Mouse (Mus musculus) forebrain, embryonic 16.5 days (tissue): ENCODE measurements around the gene Hist1h3g. TPM values are rescaled to one million over a fixed set of nuclear protein-coding genes. Genes with fewer than 3 reads are reported as not detected.
"Not testable (repeated sequence)": the region's sequence is repeated elsewhere in the genome, so short reads cannot be mapped to it uniquely, and the experiment has no call there.

ENCODE experiments used
- ATAC-seq: fragments of 200-750 bp; cut with Nextera tagmentation; 2 replicates; pipeline ENCODE4 v1.8.0; 2017; ENCODE audit warnings: mild to moderate bottlenecking, moderate library complexity
- H3K27ac ChIP-seq: fragments of 300-500 bp; sonication (generic); 2 replicates; pipeline ENCODE4 v1.5.1; 2014; ENCODE audit warnings: low read length, control low read depth
- H3K27me3 ChIP-seq: fragments of 300-500 bp; sonication (generic); replicated peaks from 2 replicates; pipeline ENCODE4 v1.6.1; 2014; ENCODE audit warnings: low read length; ENCODE audit not compliant: control insufficient read depth, insufficient read depth
- H3K36me3 ChIP-seq: fragments of 300-500 bp; sonication (generic); 2 replicates; pipeline ENCODE4 v1.6.1; 2014; ENCODE audit not compliant: control insufficient read depth, insufficient read depth
- H3K4me1 ChIP-seq: fragments of 300-500 bp; sonication (generic); replicated peaks from 2 replicates; pipeline ENCODE4 v1.6.1; 2014; ENCODE audit warnings: low read length; ENCODE audit not compliant: control insufficient read depth, insufficient read depth
- H3K4me2 ChIP-seq: fragments of 300-500 bp; sonication (generic); 2 replicates; pipeline ENCODE4 v1.6.1; 2014; ENCODE audit warnings: mild to moderate bottlenecking, low read length, control low read depth
- H3K4me3 ChIP-seq: fragments of 300-500 bp; sonication (generic); replicated peaks from 2 replicates; pipeline ENCODE4 v1.5.1; 2014; ENCODE audit warnings: mild to moderate bottlenecking, low read length, control low read depth
- H3K9ac ChIP-seq: fragments of 300-500 bp; sonication (generic); replicated peaks from 2 replicates; pipeline ENCODE4 v1.6.1; 2014; ENCODE audit warnings: low read depth, low read length, control low read depth
- H3K9me3 ChIP-seq: fragments of 300-500 bp; sonication (generic); 2 replicates; pipeline ENCODE4 v1.6.1; 2016; ENCODE audit warnings: low read length; ENCODE audit not compliant: control insufficient read depth
- WGBS: fragments of 180-500 bp; shearing (Covaris S2); extraction: QIAGEN DNeasy Blood & Tissue Kit; methylation state at CpG from one replicate; pipeline ENCODE4 v1.1.7; 2014; 5-methylcytosine and 5-hydroxymethylcytosine counted together
- polyA plus RNA-seq: library from polyadenylated mRNA; unstranded; fragments of >200 nt; fragmentation: Nextera tagmentation; extraction: Ambion mirVana; gene quantifications from 2 replicates; pipeline ENCODE4 v1.2.1, GENCODE M21; 2015

Gene Hist1h3g
- 1.5 and 3.2 TPM in 2 replicates for polyA plus RNA-seq

- peak within 1 kb of the TSS; percentile 75 for H3K27ac ChIP-seq
- under 1% methylated on average over 48 of the region's 62 CpGs for WGBS
- not testable (repeated sequence) for H3K27me3 ChIP-seq, H3K36me3 ChIP-seq, H3K9me3 ChIP-seq
- H3K4me1 ChIP-seq, result peaks cover 36% of the 10 kb centered on the region
- peak within 1 kb of the TSS; percentile 78 for H3K4me2 ChIP-seq
- ATAC-seq, result peak; percentile 91
- peak within 1 kb of the TSS; percentile 39 for H3K9ac ChIP-seq
- H3K4me3 ChIP-seq, result peak within 1 kb of the TSS; percentile 55
Measured at GRCm38 (mm10) chr13:23535137-23536075, at the start of gene Hist1h3g. TSS of gene Hist1h3g (plus strand) at chr13:23535422.

GRCm38 (mm10) chr13:23488400-23489322, 46.6 kb upstream of the Hist1h3g start, which contains the start of gene Btn2a2:
TSS of gene Btn2a2 (minus strand) at chr13:23488857.
- no peak within 1 kb of the TSS for H3K27ac ChIP-seq
- ATAC-seq, result peak; percentile 100
- H3K4me1 ChIP-seq, result peaks cover 9% of the 10 kb centered on the region; the same call in 1 of the 2 replicates
- 4% methylated on average over 13 of the region's 14 CpGs for WGBS
- peak within 1 kb of the TSS; percentile 24 for H3K9ac ChIP-seq
- peak within 1 kb of the TSS; percentile 62 for H3K4me2 ChIP-seq
- no peaks in the 10 kb centered on the region for H3K27me3 ChIP-seq
- no peaks in the 10 kb centered on the region for H3K9me3 ChIP-seq
- no peaks in the 10 kb centered on the region for H3K36me3 ChIP-seq
- peak within 1 kb of the TSS; percentile 40 for H3K4me3 ChIP-seq

- H3K27ac ChIP-seq, result no peak overlapping the region
- H3K4me3 ChIP-seq, result no peak overlapping the region
- 33% methylated on average over 1 of the region's 1 CpGs for WGBS
- no peaks in the 10 kb centered on the region for H3K36me3 ChIP-seq
- H3K9me3 ChIP-seq, result no peaks in the 10 kb centered on the region
- H3K9ac ChIP-seq, result no peak overlapping the region
- peaks cover 9% of the 10 kb centered on the region; the same call in 1 of the 2 replicates for H3K4me1 ChIP-seq
- no peak for ATAC-seq
- no peak overlapping the region for H3K4me2 ChIP-seq
- no peaks in the 10 kb centered on the region for H3K27me3 ChIP-seq
Measured at GRCm38 (mm10) chr13:23490863-23491262, 44.4 kb upstream of the Hist1h3g start.

GRCm38 (mm10) chr13:23491263-23491662, 44.0 kb upstream of the Hist1h3g start:
- H3K27me3 ChIP-seq, result no peaks in the 10 kb centered on the region
- 12% methylated on average over 1 of the region's 1 CpGs for WGBS
- no peak for ATAC-seq
- no peak overlapping the region for H3K9ac ChIP-seq
- no peaks in the 10 kb centered on the region for H3K9me3 ChIP-seq
- H3K4me3 ChIP-seq, result no peak overlapping the region
- no peak overlapping the region for H3K4me2 ChIP-seq
- H3K36me3 ChIP-seq, result no peaks in the 10 kb centered on the region
- H3K4me1 ChIP-seq, result peaks cover 9% of the 10 kb centered on the region; the same call in 1 of the 2 replicates
- H3K27ac ChIP-seq, result no peak overlapping the region

GRCm38 (mm10) chr13:23491990-23492389, 43.2 kb upstream of the Hist1h3g start:
- Histone ChIP-seq H3K27me3 (no peaks in the 10 kb centered on the region), H3K36me3 (no peaks in the 10 kb centered on the region), H3K27ac (no peak overlapping the region), H3K9me3 (no peaks in the 10 kb centered on the region), H3K4me2 (peak overlapping the region; percentile 52), H3K4me1 (peaks cover 9% of the 10 kb centered on the region; the same call in 1 of the 2 replicates), H3K4me3 (peak overlapping the region; percentile 27), H3K9ac (no peak overlapping the region)
- ATAC-seq, result no peak
- WGBS, result 3% methylated on average over 14 of the region's 14 CpGs

- Histone ChIP-seq H3K4me2 (no peak overlapping the region), H3K27ac (no peak overlapping the region), H3K4me1 (peaks cover 7% of the 10 kb centered on the region), H3K9ac (no peak overlapping the region), H3K27me3 (0 out of 2 replicates have a peak, but pooled peaks cover 2% of the 10 kb centered on the region), H3K4me3 (no peak overlapping the region), H3K9me3 (no peaks in the 10 kb centered on the region), H3K36me3 (no peaks in the 10 kb centered on the region)
- WGBS, result 71% methylated on average over 6 of the region's 6 CpGs
- ATAC-seq, result no peak
Measured at GRCm38 (mm10) chr13:23495526-23495925, 39.7 kb upstream of the Hist1h3g start.

- Histone ChIP-seq H3K4me2 (peak overlapping the region; percentile 44; the same call in 1 of the 2 replicates), H3K9ac (no peak overlapping the region), H3K27me3 (0 out of 2 replicates have a peak, but pooled peaks cover 2% of the 10 kb centered on the region), H3K4me3 (peak overlapping the region; percentile 28), H3K36me3 (no peaks in the 10 kb centered on the region), H3K4me1 (peaks cover 3% of the 10 kb centered on the region; the same call in 1 of the 2 replicates), H3K9me3 (no peaks in the 10 kb centered on the region), H3K27ac (no peak overlapping the region)
- WGBS, result 6% methylated on average over 19 of the region's 19 CpGs
- ATAC-seq, result no peak
Measured at GRCm38 (mm10) chr13:23497656-23498321, 37.4 kb upstream of the Hist1h3g start.

- 4% methylated on average over 10 of the region's 10 CpGs for WGBS
- peak overlapping the region; percentile 28 for H3K4me3 ChIP-seq
- H3K9me3 ChIP-seq, result no peaks in the 10 kb centered on the region
- peaks cover 3% of the 10 kb centered on the region; the same call in 1 of the 2 replicates for H3K4me1 ChIP-seq
- no peak for ATAC-seq
- no peaks in the 10 kb centered on the region for H3K36me3 ChIP-seq
- H3K27ac ChIP-seq, result no peak overlapping the region
- peak overlapping the region; percentile 44 for H3K4me2 ChIP-seq
- 0 out of 2 replicates have a peak, but pooled peaks cover 2% of the 10 kb centered on the region for H3K27me3 ChIP-seq
- H3K9ac ChIP-seq, result no peak overlapping the region
Measured at GRCm38 (mm10) chr13:23498653-23499052, 36.6 kb upstream of the Hist1h3g start.
